Mouse (Mus musculus) adrenal gland, postnatal 25 days (tissue): ENCODE data around the gene Bnip1. TPM values are rescaled to one million over a fixed set of nuclear protein-coding genes. Genes with fewer than 3 reads are reported as not detected.

Experiments used
- DNase-seq: peaks from one replicate; pipeline ENCODE4 v3.0.0; 2021; ENCODE audit warnings: mixed read lengths
- total RNA-seq: library from RNA; stranded (reverse); gene quantifications from 2 replicates; pipeline ENCODE4 v1.2.3, GENCODE M21; 2021

The Bnip1 gene
- total RNA-seq, 1 experiment from 2014 or later = 30.6 TPM

DNA sequence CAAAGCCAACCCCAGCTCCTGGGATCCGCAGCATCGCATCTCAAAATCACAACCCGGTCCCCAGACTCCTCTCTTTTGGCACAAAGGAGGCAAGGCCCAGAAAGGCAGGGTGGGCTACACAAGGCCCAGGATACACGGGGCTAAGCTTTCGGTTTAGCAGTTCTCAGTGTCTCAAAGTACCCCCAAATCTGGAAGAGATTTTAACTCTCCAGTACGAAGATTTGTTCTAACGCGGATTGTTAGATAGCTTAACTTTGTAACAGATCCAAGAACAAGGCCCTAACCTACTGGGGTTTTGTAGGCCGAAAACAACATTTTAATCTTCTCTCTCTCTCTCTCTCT is 59.5 kb downstream of the Bnip1 start:
- no peak for DNase-seq

DNA sequence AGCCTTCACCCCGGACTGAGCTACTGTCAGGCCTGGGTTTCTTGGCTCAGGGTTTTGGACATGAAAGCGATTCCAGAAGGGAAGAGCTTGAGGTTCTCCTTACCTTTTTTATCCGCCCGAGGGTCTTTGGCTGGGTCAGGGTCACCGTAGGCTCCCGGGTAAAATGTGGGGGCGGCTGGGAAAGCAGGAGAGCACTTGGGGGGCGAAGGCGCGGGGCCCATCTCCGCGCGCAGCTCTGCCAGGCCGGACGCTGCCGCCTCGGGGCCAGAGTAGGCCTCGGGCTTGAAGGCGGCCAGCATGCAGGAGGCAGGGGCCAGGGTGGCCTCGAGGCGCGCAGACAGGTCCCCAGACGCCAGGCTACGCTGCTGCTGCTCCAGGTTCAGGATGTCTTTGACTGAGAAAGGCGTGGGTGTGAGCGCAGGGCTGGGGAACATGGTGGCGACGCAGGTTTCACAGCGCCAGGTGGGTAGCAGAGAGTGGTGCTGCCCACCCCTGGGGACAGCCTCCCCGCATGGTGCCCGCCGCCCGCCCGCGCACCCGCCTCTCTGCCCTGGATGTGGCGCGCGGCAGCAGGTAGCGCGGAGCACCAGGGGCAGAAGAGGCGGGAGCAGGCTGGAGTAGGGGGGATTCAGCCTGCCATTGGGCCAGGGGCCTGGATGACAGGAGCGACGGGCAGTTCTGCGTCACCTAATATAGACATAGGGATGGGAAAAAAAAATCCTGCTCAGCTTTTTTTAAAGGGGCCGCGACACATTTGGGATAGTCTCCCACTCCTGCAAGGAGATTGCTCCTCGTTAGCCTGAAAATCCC is 60.3 kb downstream of the Bnip1 start:
- DNase-seq = no peak

DNA sequence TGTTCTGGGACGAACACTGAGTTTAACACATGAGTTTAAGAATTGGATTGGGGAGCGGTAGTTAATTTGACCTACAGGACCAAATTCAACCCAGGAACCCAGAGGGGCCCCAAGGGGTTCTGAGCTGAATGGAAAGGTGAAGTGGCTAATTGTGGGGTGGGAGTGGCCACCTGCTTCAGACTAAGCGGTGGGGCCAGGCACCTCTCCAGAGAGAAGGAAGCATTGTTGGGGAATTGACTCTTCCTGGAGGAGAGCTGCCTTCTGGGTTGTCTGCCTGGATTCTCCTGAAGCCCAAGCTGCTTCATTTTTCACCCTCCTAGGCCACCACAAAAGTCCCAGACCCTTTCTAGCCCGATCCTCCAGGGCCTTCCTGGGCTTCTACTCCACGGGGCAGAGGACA is 61.1 kb downstream of the Bnip1 start:
- DNase-seq = no peak

Other genes with a start within 250 kb of the Bnip1 start
- 138 and 168 TPM in 2 replicates for gene Ergic1, start 219.6 kb upstream of the Bnip1 start, total RNA-seq
- gene Dusp1, start 218.9 kb upstream of the Bnip1 start, total RNA-seq = 30.8 and 37.8 TPM in 2 replicates
- 172 and 213 TPM in 2 replicates for gene Atp6v0e, start 117.8 kb upstream of the Bnip1 start, total RNA-seq
- 43.9 and 71.9 TPM in 2 replicates for gene Crebrf, start 65.4 kb upstream of the Bnip1 start, total RNA-seq
- gene Nkx2-5, start 63.9 kb downstream of the Bnip1 start, total RNA-seq = not detected in 2 replicates
- gene Kifc5b, start 136.0 kb downstream of the Bnip1 start, total RNA-seq = 3.5 and 4.0 TPM in 2 replicates
- 29.8 and 44.1 TPM in 2 replicates for gene Phf1, start 152.0 kb downstream of the Bnip1 start, total RNA-seq
- gene Cuta, start 158.5 kb downstream of the Bnip1 start, total RNA-seq = 150 and 153 TPM in 2 replicates
- gene Syngap1, start 160.2 kb downstream of the Bnip1 start, total RNA-seq = 25.9 and 26.7 TPM in 2 replicates
- gene Zbtb9, start 192.1 kb downstream of the Bnip1 start, total RNA-seq = 5.1 and 8.0 TPM in 2 replicates
- 35.7 and 43.8 TPM in 2 replicates for gene Bak1, start 247.9 kb downstream of the Bnip1 start, total RNA-seq